Mouse (Mus musculus): ENCODE measurements around the gene Ikzf4.
"Not testable (repeated sequence)": the region's sequence is repeated elsewhere in the genome, so short reads cannot be mapped to it uniquely, and the experiment has no call there.

Gene Ikzf4

GRCm38 (mm10) chr10:128640891-128641290 lies 4.9 kb downstream of the Ikzf4 start:
- in situ Hi-C loops (cut with MboI, MseI): no loop called here

- in situ Hi-C loops (cut with MboI, MseI): loop anchor here in 1 of 2 experiments (5.0 kb wide), 1 partner anchor 32 kb away; the partner anchor contains the start of gene Suox
Observed at GRCm38 (mm10) chr10:128639999-128640398, 5.8 kb downstream of the Ikzf4 start.

- in situ Hi-C loops (cut with MboI, MseI): loop anchor here in 1 of 2 experiments (5.0 kb wide), 1 partner anchor 35 kb away; the partner anchor contains the start of gene Suox
Observed at GRCm38 (mm10) chr10:128637011-128637410, 8.8 kb downstream of the Ikzf4 start.

DNA sequence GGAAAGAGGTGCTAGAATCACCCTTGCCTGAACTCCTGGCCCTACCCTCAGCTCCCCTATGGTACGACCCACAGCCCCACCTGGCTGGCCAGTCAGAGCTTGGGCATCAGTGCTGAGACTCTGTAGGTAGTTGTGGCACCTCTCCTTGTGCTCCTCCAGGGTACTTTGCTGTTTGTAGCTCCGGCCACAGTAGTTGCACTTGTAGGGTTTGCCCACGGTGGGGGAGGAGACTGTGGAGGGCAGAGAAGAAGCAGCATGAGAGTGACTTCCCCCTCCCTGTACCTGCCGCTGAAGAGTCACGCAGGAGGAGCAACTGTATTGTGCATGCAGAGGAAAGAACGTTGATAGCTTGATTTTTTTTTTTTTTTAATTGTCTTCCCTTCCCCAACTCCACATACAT lies 9.2 kb downstream of the Ikzf4 start:
- in situ Hi-C loops (cut with MboI, MseI): loop anchor here in 1 of 2 experiments (5.0 kb wide), 1 partner anchor 36 kb away; the partner anchor contains the start of gene Suox

DNA sequence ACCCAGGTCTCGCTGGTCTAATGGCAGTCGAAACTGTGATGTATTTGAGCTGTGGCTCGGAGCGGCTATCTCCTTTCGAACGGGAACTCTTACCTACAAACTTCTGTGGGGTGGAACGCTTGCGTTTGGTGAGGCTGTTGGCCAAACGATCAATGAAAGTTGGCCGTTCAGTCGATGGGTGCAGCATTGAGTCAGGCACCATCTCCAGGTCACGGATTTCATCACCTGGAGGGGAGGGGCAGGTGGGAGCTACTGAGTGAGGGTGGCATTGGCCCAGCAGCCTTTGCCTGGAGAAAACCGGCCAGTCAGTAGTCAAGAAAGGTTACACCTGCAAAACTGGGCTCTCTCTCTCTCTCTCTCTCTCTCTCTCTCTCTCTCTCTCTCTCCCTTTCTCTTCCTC lies 10.1 kb downstream of the Ikzf4 start:
- in situ Hi-C loops (cut with MboI, MseI): loop anchor here in 1 of 2 experiments (5.0 kb wide), 1 partner anchor 37 kb away; the partner anchor contains the start of gene Suox

GRCm38 (mm10) chr10:128631571-128631970 lies 14.2 kb downstream of the Ikzf4 start:
- in situ Hi-C loops (cut with MboI, MseI): no loop called here

DNA sequence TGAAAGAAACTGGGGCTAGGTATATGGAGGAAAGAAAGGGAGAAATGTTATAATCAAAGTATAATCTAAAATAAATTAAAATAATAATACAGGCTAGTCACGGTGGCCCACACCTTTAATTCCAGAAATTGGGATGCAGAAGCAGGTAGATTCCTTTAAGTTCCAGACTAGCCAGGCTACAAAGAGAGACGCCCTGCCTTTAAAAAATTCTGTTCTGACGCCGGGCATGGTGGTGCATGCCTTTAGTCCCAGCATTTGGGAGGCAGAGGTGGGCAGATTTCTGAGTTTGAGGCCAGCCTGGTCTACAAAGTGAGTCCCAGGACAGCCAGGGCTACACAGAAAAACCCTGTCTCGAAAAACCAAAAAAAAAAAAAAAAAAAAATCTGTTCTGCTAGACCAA lies 15.5 kb downstream of the Ikzf4 start:
- in situ Hi-C loops (cut with MboI, MseI): not testable (repeated sequence)

DNA sequence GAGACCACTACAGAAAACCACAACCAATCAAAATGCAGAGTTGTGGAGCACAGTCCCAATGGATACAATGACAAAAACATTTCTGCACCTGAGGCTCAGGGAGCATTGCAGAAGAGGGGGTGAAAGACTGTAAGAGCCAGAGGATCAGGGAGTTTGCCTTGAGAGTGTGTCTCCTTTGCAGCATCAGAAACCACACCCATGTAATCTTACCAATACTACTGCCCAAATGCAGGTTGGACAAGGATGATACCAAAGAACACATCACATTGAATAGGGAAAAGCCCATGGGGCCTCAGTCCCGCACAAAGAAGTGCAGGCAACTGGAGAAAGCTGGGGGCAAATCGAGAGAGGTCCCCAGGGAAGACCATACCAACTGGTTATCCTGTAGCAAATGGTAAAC lies 16.0 kb downstream of the Ikzf4 start:
- in situ Hi-C loops (cut with MboI, MseI): loop anchor here (5.0 to 10.0 kb wide), 2 partner anchors 45 to 67 kb away; partner anchors contain the start of gene Suox (in 1 of the 2)

- in situ Hi-C loops (cut with MboI, MseI): loop anchor here (5.0 to 10.0 kb wide), 2 partner anchors 47 to 65 kb away; partner anchors contain the start of gene Suox (in 1 of the 2)
Observed at GRCm38 (mm10) chr10:128627398-128628317, 18.1 kb downstream of the Ikzf4 start.

DNA sequence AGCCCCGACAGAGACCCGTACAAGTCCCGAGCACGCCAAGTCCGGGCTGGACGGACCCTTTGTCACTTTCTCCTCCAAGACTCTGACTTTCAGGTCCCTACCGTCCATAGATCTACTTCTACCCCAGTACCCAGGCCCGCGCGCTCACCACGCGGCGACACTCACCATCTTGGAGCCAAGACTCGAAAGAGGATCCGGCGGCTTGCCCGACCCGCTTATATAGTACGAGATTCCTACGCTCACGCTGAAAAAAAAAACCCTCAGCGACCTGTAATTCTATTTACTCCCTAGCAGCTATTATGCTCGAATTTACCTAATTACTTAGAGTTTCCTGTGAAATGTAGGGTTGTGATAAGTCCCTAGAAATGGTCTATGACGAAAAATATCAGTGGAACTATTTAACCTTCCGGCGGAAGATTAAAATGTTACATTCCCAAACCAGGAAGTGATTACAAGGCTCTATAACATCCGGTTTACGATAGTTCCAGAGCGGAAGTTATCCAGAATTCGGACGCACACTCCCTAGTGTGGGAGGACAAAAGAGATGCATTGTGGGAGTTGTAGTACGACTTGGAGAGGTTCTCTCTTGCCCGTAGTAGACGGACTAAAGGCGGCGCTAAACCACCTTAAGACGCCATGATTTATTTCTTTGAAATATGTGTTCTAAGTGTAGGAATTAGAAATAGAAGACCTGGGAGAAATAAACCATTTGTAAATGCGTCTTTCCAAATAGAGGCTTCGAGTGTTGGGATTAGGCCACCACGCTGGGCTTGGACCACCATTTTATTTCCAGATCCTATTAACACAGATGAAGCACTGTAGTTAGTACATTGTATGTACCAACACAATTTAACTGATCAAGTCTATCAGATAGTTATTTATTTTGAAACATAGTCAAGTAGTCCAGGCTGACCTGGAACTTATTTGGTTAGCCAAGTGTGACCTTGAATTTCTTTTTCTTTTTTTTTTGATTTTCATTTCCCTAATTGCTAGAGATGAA lies 19.2 kb downstream of the Ikzf4 start, which contains the start of gene Rps26:
TSS of gene Rps26 (minus strand) at position 437 of the 1,000 bp plus-strand sequence.
- in situ Hi-C loops (cut with MboI, MseI): loop anchor here (5.0 to 10.0 kb wide), 2 partner anchors 48 to 64 kb away; partner anchors contain the start of gene Suox (in 1 of the 2)

- in situ Hi-C loops (cut with MboI, MseI): loop anchor here (5.0 to 10.0 kb wide), 2 partner anchors 49 to 63 kb away; partner anchors contain the start of gene Suox (in 1 of the 2)
Observed at GRCm38 (mm10) chr10:128625287-128625894, 20.4 kb downstream of the Ikzf4 start.

DNA sequence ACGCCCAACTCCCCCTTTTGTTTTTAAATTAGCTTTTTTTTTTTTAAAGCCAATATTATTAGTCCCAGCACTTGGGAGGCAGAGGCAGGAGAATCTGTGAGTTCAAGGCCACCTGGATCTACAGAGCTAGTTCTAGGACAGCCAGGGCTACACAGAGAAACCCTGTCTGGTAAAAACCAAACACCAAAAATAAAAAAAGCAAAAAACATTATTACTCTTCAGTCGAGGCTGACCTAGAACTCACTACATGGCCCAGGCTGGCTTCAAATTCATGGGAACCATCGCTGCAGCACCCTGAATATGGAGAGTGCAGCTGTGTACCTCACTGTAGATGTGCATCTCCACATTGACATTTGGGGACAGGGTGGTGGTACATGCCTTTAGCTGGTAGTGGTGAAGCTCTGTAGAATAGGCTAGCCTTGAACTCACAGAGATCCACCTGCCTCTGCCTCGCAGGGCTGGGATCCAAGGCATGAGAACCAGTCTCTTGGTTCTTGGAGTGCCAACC lies 22.6 kb downstream of the Ikzf4 start:
- in situ Hi-C loops (cut with MboI, MseI): loop anchor here (5.0 to 10.0 kb wide), 2 partner anchors 52 to 1306 kb away; partner anchors contain the start of gene Suox (in 1 of the 2)

- in situ Hi-C loops (cut with MboI, MseI): loop anchor here (5.0 to 10.0 kb wide), 2 partner anchors 52 to 1305 kb away; partner anchors contain the start of gene Suox (in 1 of the 2)
Observed at GRCm38 (mm10) chr10:128622702-128623101, 23.1 kb downstream of the Ikzf4 start.

- in situ Hi-C loops (cut with MboI, MseI): loop anchor here (5.0 to 10.0 kb wide), 2 partner anchors 53 to 1305 kb away; partner anchors contain the start of gene Suox (in 1 of the 2)
Observed at GRCm38 (mm10) chr10:128621986-128622520, 23.7 kb downstream of the Ikzf4 start.

DNA sequence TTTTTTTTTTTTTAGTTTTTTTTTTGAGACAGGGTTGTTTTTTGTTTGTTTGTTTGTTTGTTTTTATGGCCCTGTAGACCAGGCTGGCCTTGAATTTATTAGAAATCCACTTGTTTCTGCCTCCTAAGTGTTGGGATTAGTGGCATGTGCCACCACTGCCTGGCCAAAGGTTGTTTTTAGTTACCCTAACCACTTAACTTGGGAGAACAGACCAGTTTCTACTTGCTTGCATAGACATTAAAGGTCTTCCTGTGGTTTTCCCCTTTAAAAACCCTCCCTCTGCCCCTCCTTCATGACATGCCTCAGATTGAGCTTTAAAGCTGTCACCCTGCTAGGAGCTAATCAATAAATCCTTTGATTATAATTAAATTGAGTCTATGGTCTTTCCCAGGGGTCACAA lies 25.6 kb downstream of the Ikzf4 start:
- in situ Hi-C loops (cut with MboI, MseI): loop anchor here (5.0 to 10.0 kb wide), 2 partner anchors 55 to 1303 kb away; partner anchors contain the start of gene Suox (in 1 of the 2)

GRCm38 (mm10) chr10:128619148-128619547 lies 26.6 kb downstream of the Ikzf4 start:
- in situ Hi-C loops (cut with MboI, MseI): not testable (repeated sequence)

GRCm38 (mm10) chr10:128618570-128618969 lies 27.2 kb downstream of the Ikzf4 start:
- in situ Hi-C loops (cut with MboI, MseI): no loop called here

- in situ Hi-C loops (cut with MboI, MseI): not testable (repeated sequence)
Observed at GRCm38 (mm10) chr10:128615798-128616448, 29.9 kb downstream of the Ikzf4 start.

DNA sequence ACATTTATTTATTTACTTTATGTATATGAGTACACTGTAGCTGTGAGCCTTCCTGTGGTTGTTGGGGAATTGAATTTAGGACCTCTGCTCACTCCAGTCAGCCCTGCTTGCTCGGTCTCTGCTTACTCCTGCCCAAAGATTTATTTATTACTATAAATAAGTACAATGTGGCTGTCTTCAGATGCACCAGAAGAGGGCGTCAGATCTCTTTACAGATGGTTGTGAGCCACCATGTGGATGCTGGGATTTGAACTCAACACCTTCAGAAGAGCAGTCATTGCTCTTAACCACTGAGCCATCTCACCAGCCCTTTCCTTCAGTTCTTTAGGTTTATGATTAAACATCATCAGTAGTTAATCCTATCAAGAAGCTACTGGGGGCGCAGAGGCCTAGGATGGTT lies 30.9 kb downstream of the Ikzf4 start:
- in situ Hi-C loops (cut with MboI, MseI): no loop called here

Data from T-helper 17 cell (primary cell).